Mouse (Mus musculus) neural tube, embryonic 11.5 days (tissue): ENCODE results near the gene Vapa. TPM values are rescaled to one million over a fixed set of nuclear protein-coding genes. Genes with fewer than 3 reads are reported as not detected.
"Not testable (repeated sequence)": the region's sequence is repeated elsewhere in the genome, so short reads cannot be mapped to it uniquely, and the experiment has no call there.

Experiments
- ATAC-seq: fragments of 200-750 bp; cut with Nextera tagmentation; 2 replicates; pipeline ENCODE4 v1.8.0; 2017; ENCODE audit warnings: moderate number of reproducible peaks, mild to moderate bottlenecking, moderate TSS enrichment, moderate library complexity; ENCODE audit not compliant: insufficient read depth, low FRiP score, low TSS enrichment
- DNase-seq: peaks from one replicate; pipeline ENCODE4 v3.0.0-alpha.2; 2015; ENCODE audit warnings: low spot score
- H3K27ac ChIP-seq: fragments of 300-500 bp; sonication (generic); 2 replicates; pipeline ENCODE4 v1.5.1; 2014; ENCODE audit warnings: low read depth, mild to moderate bottlenecking, low read length
- H3K27me3 ChIP-seq: fragments of 300-500 bp; sonication (generic); 2 replicates; pipeline ENCODE4 v1.6.1; 2014; ENCODE audit warnings: mild to moderate bottlenecking, low read length, mixed read lengths; ENCODE audit not compliant: control insufficient read depth, insufficient read depth
- H3K36me3 ChIP-seq: fragments of 300-500 bp; sonication (generic); 2 replicates; pipeline ENCODE4 v1.6.1; 2014; ENCODE audit warnings: mild to moderate bottlenecking, low read length, moderate library complexity, mixed read lengths; ENCODE audit not compliant: control insufficient read depth, insufficient read depth
- H3K4me1 ChIP-seq: fragments of 300-500 bp; sonication (generic); 2 replicates; pipeline ENCODE4 v1.6.1; 2014; ENCODE audit warnings: low read length, mixed read lengths; ENCODE audit not compliant: control insufficient read depth, insufficient read depth
- H3K4me2 ChIP-seq: fragments of 300-500 bp; sonication (generic); 2 replicates; pipeline ENCODE4 v1.6.1; 2014; ENCODE audit warnings: low read depth, mild to moderate bottlenecking, moderate library complexity
- H3K4me3 ChIP-seq: fragments of 300-500 bp; sonication (generic); 2 replicates; pipeline ENCODE4 v1.5.1; 2014; ENCODE audit warnings: low read depth, low read length
- H3K9ac ChIP-seq: fragments of 300-500 bp; sonication (generic); 2 replicates; pipeline ENCODE4 v1.6.1; 2014; ENCODE audit warnings: mild to moderate bottlenecking, low read length
- H3K9me3 ChIP-seq: fragments of 300-500 bp; sonication (generic); 2 replicates; pipeline ENCODE4 v1.6.1; 2016; ENCODE audit warnings: low read length; ENCODE audit not compliant: control insufficient read depth
- WGBS: fragments of 180-500 bp; shearing (Covaris S2); extraction: QIAGEN DNeasy Blood & Tissue Kit; methylation state at CpG from one replicate; pipeline ENCODE4 v1.1.7; 2014; 5-methylcytosine and 5-hydroxymethylcytosine counted together
- polyA plus RNA-seq: library from polyadenylated mRNA; unstranded; fragments of >200 nt; fragmentation: Nextera tagmentation; extraction: Ambion mirVana; gene quantifications from 2 replicates; pipeline ENCODE4 v1.2.1, GENCODE M21; 2014

Vapa gene
- polyA plus RNA-seq, 1 experiment from 2014 or later, result 259 TPM

DNA sequence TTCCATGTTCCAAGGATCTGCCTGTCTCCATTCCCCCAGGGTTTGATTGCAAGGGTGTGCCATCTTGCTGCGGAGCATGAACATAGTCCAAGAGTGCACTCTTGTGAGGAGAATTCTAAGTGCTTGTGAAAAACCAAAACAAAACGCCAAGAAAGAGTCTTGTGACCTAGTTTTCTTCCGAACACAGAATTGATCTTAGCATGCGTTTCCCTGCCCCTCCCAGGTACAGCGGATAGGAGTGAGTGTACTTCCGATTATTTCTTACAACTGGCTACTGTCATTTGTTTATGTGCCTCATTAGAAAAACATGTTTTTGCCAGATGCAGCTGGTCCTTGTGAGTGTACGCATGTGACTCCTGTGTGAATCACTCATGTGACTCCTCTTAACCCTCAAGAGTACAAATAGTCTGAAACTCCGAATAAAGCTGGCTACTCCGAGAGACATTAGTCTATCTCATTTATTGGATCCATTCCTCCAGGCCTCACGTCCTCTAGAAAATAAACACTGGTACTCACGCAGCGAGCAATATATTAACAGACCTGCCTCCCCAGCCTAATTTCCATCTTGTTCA is 60.8 kb downstream of the Vapa start:
- Histone ChIP-seq H3K27me3 (no peaks in the 10 kb centered on the region), H3K4me3 (no peak overlapping the region), H3K9me3 (no peaks in the 10 kb centered on the region), H3K9ac (no peak overlapping the region), H3K4me1 (no peaks in the 10 kb centered on the region), H3K4me2 (no peak overlapping the region), H3K36me3 (no peaks in the 10 kb centered on the region), H3K27ac (no peak overlapping the region)
- WGBS, result 85% methylated on average over 12 of the region's 12 CpGs
- no peak for DNase-seq
- no peak for ATAC-seq

DNA sequence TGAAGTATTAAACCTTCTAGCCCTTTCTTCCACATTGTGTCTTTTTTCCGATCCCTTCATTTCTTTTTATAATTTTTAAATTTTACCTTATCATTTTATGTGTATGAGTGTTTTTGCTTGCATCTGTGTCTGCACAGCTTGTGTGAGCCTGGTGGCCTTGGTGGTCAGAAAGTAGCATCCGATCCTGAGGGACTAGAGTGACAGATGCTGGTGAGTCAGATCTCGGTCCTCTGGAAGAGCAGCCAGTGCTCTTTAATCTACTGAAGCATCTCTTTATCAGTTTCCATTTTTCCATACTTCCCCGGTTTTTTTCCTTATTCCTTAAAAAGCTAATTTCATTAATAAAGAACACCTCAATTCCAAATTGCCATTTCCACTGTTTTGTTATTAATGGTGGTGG is 63.0 kb downstream of the Vapa start:
- Histone ChIP-seq H3K27ac (no peak overlapping the region), H3K4me2 (no peak overlapping the region), H3K36me3 (no peaks in the 10 kb centered on the region), H3K4me1 (no peaks in the 10 kb centered on the region), H3K9ac (no peak overlapping the region), H3K4me3 (no peak overlapping the region), H3K9me3 (no peaks in the 10 kb centered on the region), H3K27me3 (no peaks in the 10 kb centered on the region)
- ATAC-seq (no peak), DNase-seq (no peak)
- WGBS, result 88% methylated on average over 4 of the region's 4 CpGs

DNA sequence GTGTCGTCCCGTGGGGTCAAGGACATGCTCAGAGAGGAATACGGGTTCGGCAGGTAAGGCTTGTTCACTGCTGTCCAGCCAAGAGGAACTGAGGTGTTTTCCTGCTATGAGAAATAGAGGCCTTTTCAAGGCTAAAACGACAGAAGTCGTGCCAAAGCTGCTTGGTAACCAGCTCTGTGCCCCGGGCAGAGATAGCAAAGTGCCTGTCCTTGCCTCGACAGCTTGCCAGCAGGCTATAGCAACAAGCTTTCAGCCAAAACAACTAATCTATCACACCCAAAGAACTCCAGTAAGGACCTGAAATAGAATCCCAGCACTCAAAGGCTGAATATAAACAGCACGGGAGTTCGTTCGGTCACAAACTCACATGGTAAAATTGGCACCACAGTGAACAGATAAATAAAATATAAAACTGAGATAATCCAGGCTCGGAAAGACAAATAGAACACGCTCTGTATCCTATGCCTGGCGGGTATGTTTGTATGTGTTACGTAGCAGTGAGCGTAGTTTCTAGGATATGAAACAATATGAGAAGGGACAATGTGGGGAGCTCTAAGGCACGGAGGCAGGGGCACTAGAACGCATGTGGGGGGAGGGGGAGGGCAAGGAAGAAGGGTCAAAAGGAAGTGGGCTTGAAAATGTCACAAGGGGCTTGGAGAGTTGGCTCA is 64.5 kb downstream of the Vapa start:
- Histone ChIP-seq H3K9me3 (no peaks in the 10 kb centered on the region), H3K36me3 (no peaks in the 10 kb centered on the region), H3K4me2 (no peak overlapping the region), H3K9ac (no peak overlapping the region), H3K27me3 (no peaks in the 10 kb centered on the region), H3K27ac (no peak overlapping the region), H3K4me1 (no peaks in the 10 kb centered on the region), H3K4me3 (no peak overlapping the region)
- ATAC-seq (no peak), DNase-seq (no peak)
- 84% methylated on average over 18 of the region's 18 CpGs for whole genome bisulfite sequencing

GRCm38 (mm10) chr17:65546221-65546620 is 67.1 kb downstream of the Vapa start:
- H3K4me1 ChIP-seq, H3K9ac ChIP-seq, ATAC-seq, DNase-seq, H3K27ac ChIP-seq, H3K4me2 ChIP-seq, H3K36me3 ChIP-seq, H3K27me3 ChIP-seq, H3K4me3 ChIP-seq, H3K9me3 ChIP-seq: not testable (repeated sequence)
- 90% methylated on average over 4 of the region's 4 CpGs for WGBS

DNA sequence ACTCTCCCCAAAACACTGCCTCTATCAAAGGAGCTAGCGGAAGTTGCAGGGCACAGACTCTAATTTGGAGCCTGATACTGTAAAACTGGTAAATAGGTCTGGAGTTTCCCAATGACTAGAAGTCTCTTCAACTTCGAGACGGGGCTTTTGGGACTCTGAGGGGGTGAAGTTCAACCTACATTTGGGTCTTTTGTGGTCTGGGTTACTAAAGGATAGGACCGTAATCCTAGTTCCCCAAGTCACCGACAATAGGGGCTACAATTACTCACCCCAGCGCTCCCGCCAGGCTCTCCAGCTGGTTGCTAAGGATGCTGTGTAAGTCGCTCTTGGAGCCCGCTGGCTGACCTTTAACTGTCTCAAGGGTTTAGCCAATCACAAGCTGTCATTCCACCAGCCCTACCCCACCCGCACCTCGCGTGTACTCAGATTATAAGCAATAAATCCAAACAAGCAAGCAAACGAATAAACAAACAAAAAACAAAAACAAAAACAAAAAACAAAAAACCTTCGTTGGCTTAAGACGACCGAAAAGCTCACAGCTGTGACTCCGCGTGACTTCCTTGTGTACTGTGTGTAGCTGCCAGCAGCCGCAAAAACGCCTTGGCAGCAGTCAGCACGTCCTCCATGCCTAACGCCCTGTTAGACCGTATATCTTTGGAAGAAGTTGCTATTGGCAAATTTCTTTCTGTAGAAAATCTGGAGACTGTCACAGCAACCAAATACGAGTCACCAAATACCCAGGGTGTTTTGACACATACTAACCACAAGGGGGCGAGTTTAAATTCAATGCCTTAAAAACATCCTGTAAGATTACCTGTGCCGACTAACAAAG is 72.7 kb downstream of the Vapa start, which contains the start of gene Tmem232:
Tmem232 (minus strand) TSS at position 342 of the 832 bp plus-strand sequence.
- Histone ChIP-seq H3K4me1 (peaks cover 2% of the 10 kb centered on the region; the same call in 1 of the 2 replicates), H3K9me3 (no peaks in the 10 kb centered on the region), H3K27ac (no peak within 1 kb of the TSS), H3K27me3 (no peaks in the 10 kb centered on the region), H3K36me3 (no peaks in the 10 kb centered on the region), H3K9ac (0 out of 2 replicates have a peak within 1 kb of the TSS, but pooled peaks have one; percentile 26), H3K4me3 (peak within 1 kb of the TSS; percentile 34), H3K4me2 (peak within 1 kb of the TSS; percentile 50)
- DNase-seq (peak; percentile 69), ATAC-seq (peak; percentile 88)
- WGBS, result 15% methylated on average over 26 of the region's 26 CpGs

- Histone ChIP-seq H3K4me3 (no peak overlapping the region), H3K27me3 (no peaks in the 10 kb centered on the region), H3K4me1 (peaks cover 2% of the 10 kb centered on the region; the same call in 1 of the 2 replicates), H3K27ac (no peak overlapping the region), H3K4me2 (no peak overlapping the region), H3K9me3 (no peaks in the 10 kb centered on the region), H3K36me3 (no peaks in the 10 kb centered on the region), H3K9ac (no peak overlapping the region)
- 27% methylated on average over 3 of the region's 3 CpGs for WGBS
- DNase-seq, result peak; percentile 48
- ATAC-seq, result no peak
Measured at GRCm38 (mm10) chr17:65536156-65536555, 77.2 kb downstream of the Vapa start.

- ATAC-seq, H3K4me1 ChIP-seq, H3K4me2 ChIP-seq, H3K9me3 ChIP-seq, H3K27ac ChIP-seq, H3K36me3 ChIP-seq, H3K9ac ChIP-seq, DNase-seq, H3K27me3 ChIP-seq, H3K4me3 ChIP-seq: not testable (repeated sequence)
Measured at GRCm38 (mm10) chr17:65532381-65532780, 81.0 kb downstream of the Vapa start.
